Mouse (Mus musculus) thymus, adult 2 months (tissue): Measurements from ENCODE around the gene Uqcc2.

Experiments used
- CTCF ChIP-seq: fragments of 200-500 bp; IDR thresholded peaks from 2 replicates; pipeline ENCODE4 v1.5.1; 2012; ENCODE audit warnings: mild to moderate bottlenecking, control low read depth, low read length, moderate library complexity, borderline replicate concordance; ENCODE audit not compliant: control insufficient read depth, poor library complexity, insufficient read depth; ENCODE audit errors: extremely low read depth
- POLR2A ChIP-seq: fragments of 200-500 bp; IDR thresholded peaks from 2 replicates; pipeline ENCODE4 v1.6.1; 2012; ENCODE audit warnings: mild to moderate bottlenecking, low read length, control low read depth, moderate library complexity; ENCODE audit not compliant: control insufficient read depth, poor library complexity, insufficient read depth; ENCODE audit errors: extremely low read depth

DNA sequence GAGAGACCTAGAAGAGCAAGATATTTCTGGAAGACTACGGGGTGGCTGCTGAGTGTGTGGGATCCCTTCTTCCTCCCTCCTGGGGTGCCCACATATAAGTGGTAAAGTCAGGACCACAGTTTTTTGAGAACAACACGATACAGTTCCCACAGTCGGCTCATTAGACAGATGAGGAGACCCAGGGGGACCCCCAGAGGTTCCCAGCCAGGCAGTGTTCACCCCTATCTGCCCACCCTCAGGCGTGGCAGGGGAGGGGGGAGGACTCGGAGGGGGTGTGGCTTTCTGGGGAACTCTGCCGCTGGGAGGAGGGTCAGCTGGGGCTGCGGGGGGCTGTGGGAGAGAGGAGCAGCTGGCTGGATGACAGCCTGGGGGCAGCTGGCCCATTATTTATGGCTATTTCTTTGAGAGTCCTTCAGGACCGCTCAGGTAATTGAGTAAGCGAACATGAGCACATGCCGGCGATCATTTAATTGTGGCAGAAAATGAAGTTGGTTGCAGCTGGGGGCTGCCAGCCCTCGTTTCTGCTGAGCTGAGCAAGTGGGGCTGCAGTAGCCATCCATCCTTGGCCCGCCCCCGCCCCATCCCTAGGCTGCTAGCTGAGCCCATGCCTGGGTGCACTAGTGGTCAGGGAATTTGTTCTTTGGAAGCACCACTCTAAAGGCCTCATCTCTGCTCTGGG is 41.6 kb upstream of the Uqcc2 start:
- TF ChIP-seq CTCF: no peak
- no peak for TF ChIP-seq POLR2A
